Mouse (Mus musculus) cerebellum, postnatal 25 days (tissue): ENCODE measurements around the gene Tcf7l1.

Experiments
- DNase-seq, 2 experiments: peaks; one replicate each; pipeline ENCODE4 v3.0.0; 2021; ENCODE audit warnings: mixed read lengths in 2 of 2

Tcf7l1 gene

DNA sequence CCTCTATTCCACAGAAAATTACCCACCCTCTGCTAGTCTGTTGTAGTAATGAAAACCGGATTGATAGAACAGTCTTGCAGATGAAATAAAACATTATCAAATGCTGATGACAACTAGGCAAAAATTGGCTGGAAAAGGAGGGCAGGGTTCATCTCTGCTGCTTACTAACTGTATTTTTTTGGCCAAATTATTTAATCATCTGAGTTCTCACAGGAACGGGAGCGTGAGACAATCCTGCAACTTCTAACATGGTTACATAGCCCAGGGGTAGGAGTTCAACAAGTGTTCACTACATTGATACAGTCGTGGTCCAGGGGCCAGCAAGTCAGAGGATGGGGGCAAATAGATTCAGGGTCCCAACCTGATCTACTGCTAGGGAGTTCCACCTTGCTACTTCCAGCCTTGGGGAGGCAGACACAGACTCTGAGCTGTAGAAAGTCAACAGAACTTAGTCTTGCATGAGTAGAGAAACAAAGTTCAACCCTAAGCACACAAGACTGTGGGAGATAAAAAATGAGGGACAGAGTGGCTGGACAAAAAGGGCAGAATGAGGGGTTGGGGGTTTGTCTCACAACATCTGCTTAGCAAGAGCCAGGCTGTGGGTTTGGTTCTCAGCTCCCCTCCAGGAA is 205.7 kb downstream of the Tcf7l1 start:
- DNase-seq = no peak

DNA sequence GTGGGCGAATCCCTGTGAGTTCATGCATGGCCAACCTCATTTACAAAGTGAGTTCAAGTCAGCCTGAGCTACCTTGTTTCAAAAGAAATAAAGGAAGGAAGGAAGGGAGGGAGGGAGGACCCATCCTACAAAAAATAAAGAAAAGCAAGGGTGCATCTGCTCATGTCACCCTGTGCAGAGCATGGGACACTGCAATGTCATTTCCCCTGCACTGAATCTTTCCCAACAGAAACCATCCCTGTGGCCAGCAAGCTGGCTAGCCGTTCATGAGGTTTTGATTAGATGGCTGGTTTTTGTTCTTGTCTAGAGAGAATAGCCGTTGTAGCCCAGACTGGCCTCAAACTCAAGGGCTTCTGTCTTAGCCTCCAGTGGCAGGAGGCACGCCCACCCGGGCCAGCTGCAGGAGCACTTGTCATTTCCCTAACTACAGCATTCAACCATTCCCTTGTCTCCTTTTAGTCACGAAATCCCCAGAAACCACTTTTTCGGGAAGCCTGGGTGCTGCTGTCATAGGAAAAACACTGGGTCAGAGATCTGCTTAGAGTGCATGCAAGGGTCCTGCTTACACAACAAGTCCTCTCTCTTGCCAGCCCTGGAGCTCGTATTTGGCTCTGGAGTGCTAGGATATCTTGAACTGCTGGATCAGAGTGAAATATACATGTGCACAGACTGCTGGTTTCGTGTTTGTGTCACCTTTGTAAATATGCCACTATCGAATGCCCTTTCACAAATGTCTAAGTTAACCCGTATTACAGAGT is 207.2 kb downstream of the Tcf7l1 start:
- DNase-seq = no peak
